Mouse (Mus musculus) C2C12 (cell line): ENCODE measurements around the gene Tesc. TPM values are rescaled to one million over a fixed set of nuclear protein-coding genes. Genes with fewer than 3 reads are reported as not detected.

Source experiments
- H3K27me3 ChIP-seq: one replicate; pipeline ENCODE4 v1.6.1; 2011; ENCODE audit not compliant: control insufficient read depth, insufficient read depth, insufficient read length
- H3K36me3 ChIP-seq: one replicate; pipeline ENCODE4 v1.6.1; 2011; ENCODE audit not compliant: control insufficient read depth, insufficient read depth
- H3K4me3 ChIP-seq: one replicate; pipeline ENCODE4 v1.5.1; 2011; ENCODE audit warnings: mild to moderate bottlenecking, control low read depth; ENCODE audit not compliant: poor library complexity, insufficient read depth, severe bottlenecking
- H3K79me2 ChIP-seq: one replicate; pipeline ENCODE4 v1.6.1; 2011; ENCODE audit not compliant: control insufficient read depth, insufficient read depth
- H3K79me3 ChIP-seq: one replicate; pipeline ENCODE4 v1.6.1; 2011; ENCODE audit warnings: low read depth, control low read depth
- H3ac ChIP-seq: one replicate; pipeline ENCODE3; 2011; ENCODE audit warnings: low read depth; ENCODE audit not compliant: control insufficient read depth, insufficient read length
- CEBPB ChIP-seq: IDR thresholded peaks from one replicate; pipeline ENCODE4 v1.6.1; 2011; ENCODE audit warnings: low read depth, mild to moderate bottlenecking, control low read depth, moderate library complexity
- CTCF ChIP-seq: IDR thresholded peaks from one replicate; pipeline ENCODE4 v1.5.1; 2011; ENCODE audit not compliant: control insufficient read depth, insufficient read depth, insufficient read length
- FOSL1 ChIP-seq: IDR thresholded peaks from one replicate; pipeline ENCODE4 v1.8.0; 2011; ENCODE audit warnings: mild to moderate bottlenecking, low read length; ENCODE audit not compliant: poor library complexity, insufficient read depth, severe bottlenecking
- MAX ChIP-seq: IDR thresholded peaks from one replicate; pipeline ENCODE4 v1.6.1; 2011; ENCODE audit warnings: mild to moderate bottlenecking, control low read depth
- MYOD1 ChIP-seq: IDR thresholded peaks from one replicate; pipeline ENCODE4 v1.6.1; 2011; ENCODE audit warnings: low read depth; ENCODE audit not compliant: control insufficient read depth, insufficient read length
- MYOG ChIP-seq: IDR thresholded peaks from one replicate; pipeline ENCODE4 v1.6.1; 2011; ENCODE audit not compliant: control insufficient read depth, insufficient read length; ENCODE audit errors: extremely low read depth
- USF1 ChIP-seq: IDR thresholded peaks from one replicate; pipeline ENCODE4 v1.6.1; 2011; ENCODE audit warnings: low read depth, mild to moderate bottlenecking, control low read depth, moderate library complexity
- polyA plus RNA-seq: library from polyadenylated mRNA; unstranded; fragments of >200 nt; fragmentation: generic; extraction: Trizol; gene quantifications from one replicate; pipeline ENCODE4 v1.2.1, GENCODE M21; 2012; ENCODE audit warnings: missing spikeins

Tesc gene
- polyA plus RNA-seq, 1 experiment = 0.06 TPM

DNA sequence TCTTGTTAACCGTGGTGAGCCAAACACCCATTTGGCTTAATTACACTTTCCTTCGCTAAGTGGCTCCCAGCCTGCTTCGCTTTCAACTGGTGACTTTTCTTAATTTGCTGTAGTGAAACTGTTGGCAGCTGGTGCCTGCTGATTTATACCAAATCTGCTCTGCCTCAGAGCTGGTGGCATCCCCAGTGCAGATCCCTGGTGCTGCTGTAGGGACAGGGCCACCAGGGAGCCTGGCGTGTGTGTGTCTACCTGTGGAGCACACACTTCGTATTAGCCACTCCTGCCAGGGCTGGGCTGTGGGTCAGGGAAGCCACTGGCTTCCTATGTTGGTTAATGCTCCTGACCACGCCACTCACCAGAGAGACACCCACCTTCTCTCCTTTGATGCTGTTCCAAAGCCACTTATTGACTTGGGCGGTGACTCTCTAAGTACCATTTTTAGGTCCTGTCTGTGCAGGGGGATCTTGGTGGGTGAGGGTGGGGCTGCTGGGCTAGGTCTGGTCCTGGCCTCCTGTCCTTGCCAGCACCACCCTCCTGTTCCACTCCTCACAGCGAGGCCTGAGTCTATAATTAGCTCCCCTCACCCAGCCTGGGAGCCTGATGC lies 30.1 kb downstream of the Tesc start:
- TF ChIP-seq CEBPB (no peak), MYOG (no peak), MAX (no peak), USF1 (no peak), CTCF (no peak), FOSL1 (no peak), MYOD1 (no peak)
- Histone ChIP-seq H3K79me3 (no peaks in the 10 kb centered on the region), H3ac (no peak overlapping the region), H3K36me3 (no peaks in the 10 kb centered on the region), H3K27me3 (no peaks in the 10 kb centered on the region), H3K4me3 (no peak overlapping the region), H3K79me2 (no peaks in the 10 kb centered on the region)

DNA sequence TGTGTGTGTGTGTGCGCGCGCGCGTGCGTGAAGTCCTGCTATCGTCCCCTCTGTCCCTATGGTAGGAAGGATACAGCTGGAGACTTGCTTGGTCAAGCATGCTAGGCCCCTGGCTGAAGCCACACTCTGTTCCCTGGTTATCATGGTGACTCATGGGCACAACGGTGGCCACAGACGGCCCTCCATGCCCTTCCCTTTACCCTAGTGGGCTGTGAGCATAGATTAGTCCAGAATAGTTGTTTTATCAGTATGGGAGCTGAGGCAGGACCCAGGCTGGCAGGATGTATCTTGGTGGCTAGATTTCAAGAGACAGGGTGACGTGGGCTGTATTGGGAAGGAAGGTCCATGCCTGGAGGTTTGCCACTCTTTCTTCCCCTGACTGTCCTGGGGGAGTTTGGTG lies 31.3 kb downstream of the Tesc start:
- no peaks in the 10 kb centered on the region for H3K79me2 ChIP-seq
- no peaks in the 10 kb centered on the region for H3K79me3 ChIP-seq
- TF ChIP-seq MAX (no peak), MYOD1 (no peak), FOSL1 (no peak), CTCF (no peak), CEBPB (no peak), MYOG (no peak), USF1 (no peak)
- no peak overlapping the region for H3K4me3 ChIP-seq
- H3K36me3 ChIP-seq = no peaks in the 10 kb centered on the region
- no peaks in the 10 kb centered on the region for H3K27me3 ChIP-seq
- H3ac ChIP-seq = no peak overlapping the region

DNA sequence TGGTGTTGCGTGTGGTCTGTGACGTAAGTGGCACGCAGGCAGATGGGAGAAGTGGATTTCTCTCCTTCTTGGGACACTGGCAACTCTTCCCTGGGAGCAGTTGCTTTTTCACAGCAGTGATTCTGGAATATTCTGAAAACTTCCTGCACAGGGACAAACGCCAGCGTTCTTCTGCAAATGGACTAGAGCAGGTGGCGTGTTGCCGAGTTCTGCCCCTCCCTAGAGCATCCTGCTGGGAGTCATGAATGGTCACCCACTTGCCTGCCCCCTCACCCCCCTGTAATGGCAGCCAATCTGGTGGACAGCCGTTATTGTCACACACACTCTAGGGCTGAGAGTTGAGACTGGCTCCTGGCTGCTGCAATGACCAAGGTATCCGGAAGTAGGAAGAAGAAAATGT lies 32.1 kb downstream of the Tesc start:
- H3K79me2 ChIP-seq = no peaks in the 10 kb centered on the region
- H3K27me3 ChIP-seq = no peaks in the 10 kb centered on the region

DNA sequence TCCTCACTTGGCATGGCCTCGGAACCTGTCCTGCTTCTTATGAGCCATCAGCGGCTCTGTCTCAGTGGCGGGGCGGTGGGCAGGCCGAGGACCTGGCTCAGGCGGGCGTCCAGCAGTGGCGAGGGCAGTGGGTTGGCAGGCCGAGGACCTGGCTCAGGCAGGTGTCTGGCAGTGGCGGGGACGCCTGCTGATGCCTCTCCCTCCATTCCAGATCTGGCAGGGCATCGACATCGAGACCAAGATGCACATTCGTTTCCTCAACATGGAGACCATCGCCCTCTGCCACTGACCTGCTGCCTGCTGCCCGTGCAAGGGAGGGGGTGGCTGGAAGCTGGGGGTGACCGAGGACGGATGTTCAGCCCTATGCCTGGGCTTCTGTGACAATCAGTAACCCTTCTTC lies 33.8 kb downstream of the Tesc start:
- Histone ChIP-seq H3K36me3 (peaks cover 5% of the 10 kb centered on the region), H3K27me3 (no peaks in the 10 kb centered on the region), H3ac (no peak overlapping the region), H3K79me3 (no peaks in the 10 kb centered on the region), H3K4me3 (no peak overlapping the region), H3K79me2 (no peaks in the 10 kb centered on the region)
- TF ChIP-seq MAX (no peak), FOSL1 (no peak), USF1 (no peak), CEBPB (no peak), CTCF (no peak), MYOD1 (no peak), MYOG (no peak)

More for the DNA sequence above, 32.1 kb downstream of the Tesc start:
- no peak for TF ChIP-seq USF1
- TF ChIP-seq FOSL1 = no peak
- TF ChIP-seq MYOG = no peak
- TF ChIP-seq MYOD1 = no peak
- TF ChIP-seq CEBPB = no peak
- TF ChIP-seq CTCF = no peak
- no peak for TF ChIP-seq MAX
- peaks cover 2% of the 10 kb centered on the region for H3K36me3 ChIP-seq
- H3ac ChIP-seq = no peak overlapping the region
- H3K79me3 ChIP-seq = no peaks in the 10 kb centered on the region
- no peak overlapping the region for H3K4me3 ChIP-seq

DNA sequence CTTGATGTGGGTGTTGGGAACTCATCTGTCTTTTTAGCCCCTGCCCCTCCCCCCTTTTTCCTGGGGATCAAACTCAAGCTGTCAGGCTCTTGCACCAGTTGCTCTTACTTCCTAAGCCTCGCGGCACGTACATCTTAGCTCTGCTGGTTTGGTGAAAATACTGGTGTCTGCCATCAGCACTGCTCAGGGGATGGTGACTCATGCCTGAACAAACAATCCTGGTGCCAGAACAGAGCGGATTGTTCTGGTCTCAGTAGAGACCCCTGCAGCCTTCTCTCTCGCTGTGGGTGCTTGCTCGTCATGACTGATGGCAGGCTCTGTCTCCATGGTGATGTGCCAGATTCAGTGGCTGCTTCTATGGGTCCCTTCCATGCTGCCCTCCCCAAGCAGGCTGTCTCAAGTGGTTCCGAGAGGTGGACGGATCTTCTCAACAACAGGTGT lies 35.7 kb downstream of the Tesc start:
- Histone ChIP-seq H3K27me3 (no peaks in the 10 kb centered on the region), H3ac (no peak overlapping the region), H3K4me3 (no peak overlapping the region), H3K36me3 (peaks cover 12% of the 10 kb centered on the region), H3K79me3 (no peaks in the 10 kb centered on the region), H3K79me2 (no peaks in the 10 kb centered on the region)
- no peak for TF ChIP-seq USF1
- TF ChIP-seq MAX = no peak
- no peak for TF ChIP-seq FOSL1
- no peak for TF ChIP-seq MYOG
- TF ChIP-seq CEBPB = no peak
- TF ChIP-seq MYOD1 = no peak
- TF ChIP-seq CTCF = no peak

DNA sequence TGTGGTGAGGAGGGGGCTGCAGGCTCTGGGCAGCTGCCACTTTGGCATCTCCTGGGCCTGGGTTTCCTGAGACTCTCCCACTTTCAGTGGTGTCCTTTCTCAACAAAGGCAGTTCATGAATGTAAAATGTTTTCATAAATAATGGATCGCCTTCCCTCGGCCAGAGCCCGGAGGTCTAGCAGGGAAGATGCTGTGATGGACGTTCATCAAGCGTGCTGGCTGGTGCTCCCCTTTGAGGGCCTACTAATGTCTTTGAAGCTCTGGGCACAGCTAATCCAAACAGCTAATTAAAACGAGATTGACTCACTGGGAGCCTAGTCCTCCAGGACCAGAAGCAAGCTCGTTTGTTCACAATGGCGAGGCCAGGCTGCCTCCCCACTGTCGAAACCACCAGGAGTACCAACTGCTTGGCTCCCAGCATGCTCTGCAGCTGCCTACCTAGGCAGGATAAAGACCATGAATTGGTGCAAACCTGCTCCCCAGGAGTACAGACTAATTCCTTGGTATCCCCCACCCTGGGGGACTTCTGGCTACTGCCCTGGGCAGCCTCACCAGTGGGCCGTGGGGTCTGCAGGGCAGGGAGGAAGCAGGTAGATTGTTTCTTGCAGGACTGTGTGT lies 36.9 kb downstream of the Tesc start:
- peaks cover 12% of the 10 kb centered on the region for H3K36me3 ChIP-seq
- no peaks in the 10 kb centered on the region for H3K79me2 ChIP-seq
- no peaks in the 10 kb centered on the region for H3K27me3 ChIP-seq
- TF ChIP-seq USF1 (no peak), MYOG (no peak), CTCF (no peak), FOSL1 (no peak), MYOD1 (no peak), CEBPB (no peak), MAX (no peak)
- H3K4me3 ChIP-seq = no peak overlapping the region
- no peak overlapping the region for H3ac ChIP-seq
- H3K79me3 ChIP-seq = no peaks in the 10 kb centered on the region
